Mouse (Mus musculus) hindbrain, embryonic 14.5 days (tissue): ENCODE measurements at regions not wholly inside any gene's neighbourhood (a gene's known extent, or its start where the extent isn't known, plus 50 kb on each side); places are given as distances from the start of the nearest gene placed in this dataset.
A peak's percentile ranks its signal among the peaks of the same experiment; 100 is the strongest.

ENCODE experiments used
- ATAC-seq: fragments of 200-750 bp; cut with Nextera tagmentation; 2 replicates; pipeline ENCODE4 v1.8.0; 2017; ENCODE audit warnings: moderate number of reproducible peaks, mild to moderate bottlenecking, moderate TSS enrichment, moderate library complexity; ENCODE audit not compliant: low FRiP score
- DNase-seq: peaks from one replicate; pipeline ENCODE4 v3.0.0-alpha.2; 2015; ENCODE audit warnings: low spot score
- H3K27ac ChIP-seq: fragments of 300-500 bp; sonication (generic); 2 replicates; pipeline ENCODE4 v1.5.1; 2014; ENCODE audit warnings: mild to moderate bottlenecking, moderate library complexity
- H3K27me3 ChIP-seq: fragments of 300-500 bp; sonication (generic); 2 replicates; pipeline ENCODE4 v1.6.1; 2014; ENCODE audit warnings: mild to moderate bottlenecking, low read length, mixed read lengths; ENCODE audit not compliant: control insufficient read depth, insufficient read depth
- H3K36me3 ChIP-seq: fragments of 300-500 bp; sonication (generic); replicated peaks from 2 replicates; pipeline ENCODE4 v1.6.1; 2014; ENCODE audit not compliant: control insufficient read depth, insufficient read depth
- H3K4me1 ChIP-seq: fragments of 300-500 bp; sonication (generic); replicated peaks from 2 replicates; pipeline ENCODE4 v1.6.1; 2014; ENCODE audit warnings: antibody characterized with exemption, low read length, mixed read lengths; ENCODE audit not compliant: control insufficient read depth, insufficient read depth
- H3K4me2 ChIP-seq: fragments of 300-500 bp; sonication (generic); replicated peaks from 2 replicates; pipeline ENCODE4 v1.6.1; 2014; ENCODE audit warnings: mild to moderate bottlenecking, moderate library complexity
- H3K4me3 ChIP-seq: fragments of 300-500 bp; sonication (generic); replicated peaks from 2 replicates; pipeline ENCODE4 v1.5.1; 2014; ENCODE audit warnings: mild to moderate bottlenecking, low read length
- H3K9ac ChIP-seq: fragments of 300-500 bp; sonication (generic); 2 replicates; pipeline ENCODE4 v1.6.1; 2014
- H3K9me3 ChIP-seq: fragments of 300-500 bp; sonication (generic); 2 replicates; pipeline ENCODE4 v1.6.1; 2016; ENCODE audit warnings: low read length; ENCODE audit not compliant: control insufficient read depth
- WGBS: fragments of 180-500 bp; shearing (Covaris S2); extraction: QIAGEN DNeasy Blood & Tissue Kit; methylation state at CpG from one replicate; pipeline ENCODE4 v1.1.7; 2014; 5-methylcytosine and 5-hydroxymethylcytosine counted together

GRCm38 (mm10) chr7:70591361-70592256 is 225.1 kb upstream of the Nr2f2 start:
- no peak overlapping the region for H3K4me3 ChIP-seq
- H3K36me3 ChIP-seq, result no peaks in the 10 kb centered on the region
- no peaks in the 10 kb centered on the region for H3K27me3 ChIP-seq
- H3K9ac ChIP-seq, result no peak overlapping the region
- ATAC-seq (no peak), DNase-seq (no peak)
- WGBS, result 21% methylated on average over 13 of the region's 13 CpGs
- H3K4me1 ChIP-seq, result no peaks in the 10 kb centered on the region
- H3K27ac ChIP-seq, result no peak overlapping the region
- H3K9me3 ChIP-seq, result no peaks in the 10 kb centered on the region
- H3K4me2 ChIP-seq, result no peak overlapping the region

GRCm38 (mm10) chr7:70589713-70590112 is 223.2 kb upstream of the Nr2f2 start:
- ATAC-seq (no peak), DNase-seq (no peak)
- no peaks in the 10 kb centered on the region for H3K36me3 ChIP-seq
- no peaks in the 10 kb centered on the region; the same call in 1 of the 2 replicates for H3K27me3 ChIP-seq
- H3K4me1 ChIP-seq, result no peaks in the 10 kb centered on the region
- H3K9me3 ChIP-seq, result no peaks in the 10 kb centered on the region
- no peak overlapping the region for H3K4me2 ChIP-seq
- H3K4me3 ChIP-seq, result no peak overlapping the region
- WGBS, result 58% methylated on average over 5 of the region's 5 CpGs
- no peak overlapping the region for H3K9ac ChIP-seq
- no peak overlapping the region for H3K27ac ChIP-seq

GRCm38 (mm10) chr7:70588061-70588460 is 221.5 kb upstream of the Nr2f2 start:
- Histone ChIP-seq H3K4me1 (no peaks in the 10 kb centered on the region), H3K4me3 (no peak overlapping the region), H3K36me3 (no peaks in the 10 kb centered on the region), H3K27me3 (no peaks in the 10 kb centered on the region; the same call in 1 of the 2 replicates), H3K27ac (no peak overlapping the region), H3K4me2 (no peak overlapping the region), H3K9ac (no peak overlapping the region), H3K9me3 (no peaks in the 10 kb centered on the region)
- DNase-seq, result no peak
- ATAC-seq, result no peak
- 96% methylated on average over 1 of the region's 1 CpGs for WGBS

GRCm38 (mm10) chr7:70584480-70584879 is 217.9 kb upstream of the Nr2f2 start:
- Histone ChIP-seq H3K4me1 (no peaks in the 10 kb centered on the region), H3K36me3 (no peaks in the 10 kb centered on the region), H3K27ac (no peak overlapping the region), H3K27me3 (no peaks in the 10 kb centered on the region; the same call in 1 of the 2 replicates), H3K4me2 (no peak overlapping the region), H3K4me3 (no peak overlapping the region), H3K9ac (no peak overlapping the region), H3K9me3 (no peaks in the 10 kb centered on the region)
- 76% methylated on average over 13 of the region's 13 CpGs for WGBS
- DNase-seq, result no peak
- ATAC-seq, result no peak

- H3K4me2 ChIP-seq, result no peak overlapping the region
- 40% methylated on average over 15 of the region's 15 CpGs for WGBS
- DNase-seq, result peak; percentile 41
These were observed 209.8 kb upstream of the Nr2f2 start for GRCm38 (mm10) chr7:70576112-70576910.

GRCm38 (mm10) chr7:70575614-70576013 is 209.1 kb upstream of the Nr2f2 start:
- Histone ChIP-seq H3K9ac (no peak overlapping the region), H3K4me1 (0 out of 2 replicates have a peak, but pooled peaks cover 3% of the 10 kb centered on the region), H3K4me2 (no peak overlapping the region), H3K9me3 (no peaks in the 10 kb centered on the region), H3K27ac (no peak overlapping the region), H3K27me3 (no peaks in the 10 kb centered on the region), H3K36me3 (no peaks in the 10 kb centered on the region), H3K4me3 (no peak overlapping the region)
- DNase-seq, result no peak
- 80% methylated on average over 2 of the region's 2 CpGs for WGBS
- no peak for ATAC-seq

More at GRCm38 (mm10) chr7:70576112-70576910, 209.8 kb upstream of the Nr2f2 start:
- Histone ChIP-seq H3K9me3 (no peaks in the 10 kb centered on the region), H3K27ac (no peak overlapping the region), H3K9ac (no peak overlapping the region), H3K4me3 (no peak overlapping the region), H3K4me1 (0 out of 2 replicates have a peak, but pooled peaks cover 3% of the 10 kb centered on the region), H3K36me3 (no peaks in the 10 kb centered on the region), H3K27me3 (no peaks in the 10 kb centered on the region)
- no peak for ATAC-seq

GRCm38 (mm10) chr7:70574194-70574593 is 207.7 kb upstream of the Nr2f2 start:
- H3K4me3 ChIP-seq, result no peak overlapping the region
- ATAC-seq (no peak), DNase-seq (no peak)
- no peaks in the 10 kb centered on the region for H3K27me3 ChIP-seq
- H3K4me2 ChIP-seq, result no peak overlapping the region
- WGBS, result 82% methylated on average over 6 of the region's 6 CpGs
- H3K36me3 ChIP-seq, result no peaks in the 10 kb centered on the region
- H3K9me3 ChIP-seq, result no peaks in the 10 kb centered on the region
- no peak overlapping the region for H3K9ac ChIP-seq
- H3K27ac ChIP-seq, result no peak overlapping the region
- H3K4me1 ChIP-seq, result 0 out of 2 replicates have a peak, but pooled peaks cover 3% of the 10 kb centered on the region

- 77% methylated on average over 1 of the region's 1 CpGs for WGBS
- DNase-seq (no peak), ATAC-seq (no peak)
- Histone ChIP-seq H3K27ac (no peak overlapping the region), H3K4me3 (no peak overlapping the region), H3K27me3 (no peaks in the 10 kb centered on the region), H3K36me3 (no peaks in the 10 kb centered on the region), H3K4me2 (no peak overlapping the region), H3K9me3 (no peaks in the 10 kb centered on the region), H3K9ac (no peak overlapping the region), H3K4me1 (no peaks in the 10 kb centered on the region)
These were observed 198.5 kb upstream of the Nr2f2 start for GRCm38 (mm10) chr7:70565034-70565433.

DNA sequence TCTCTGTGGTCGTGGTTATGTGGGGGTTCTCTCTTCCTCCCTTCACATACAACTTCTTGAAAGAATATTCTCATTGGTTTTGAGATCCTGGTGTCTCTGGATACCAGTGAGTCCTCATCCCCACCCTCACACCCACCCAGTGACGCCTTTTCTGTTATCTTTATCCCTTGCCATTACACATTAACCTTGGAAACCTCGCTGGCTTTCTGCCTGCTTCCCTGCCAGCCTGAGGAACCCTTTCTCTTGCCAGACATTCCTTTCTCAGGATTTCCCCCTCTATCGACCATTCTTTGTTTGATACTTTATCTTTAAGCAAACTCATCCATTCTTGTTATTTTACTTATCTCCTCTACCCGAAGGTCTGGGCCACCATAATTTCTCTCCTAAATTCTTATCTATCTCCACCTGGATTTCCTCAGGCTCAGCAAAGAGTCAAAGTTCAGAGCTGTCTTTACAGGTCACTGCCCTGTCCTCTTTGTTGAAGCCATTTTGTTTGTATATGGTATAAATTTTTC is 182.5 kb upstream of the Nr2f2 start:
- H3K9ac ChIP-seq, result no peak overlapping the region
- H3K9me3 ChIP-seq, result no peaks in the 10 kb centered on the region
- no peak overlapping the region for H3K4me2 ChIP-seq
- no peak overlapping the region for H3K4me3 ChIP-seq
- no peaks in the 10 kb centered on the region for H3K4me1 ChIP-seq
- no peaks in the 10 kb centered on the region for H3K27me3 ChIP-seq
- ATAC-seq (no peak), DNase-seq (no peak)
- no peak overlapping the region for H3K27ac ChIP-seq
- no peaks in the 10 kb centered on the region for H3K36me3 ChIP-seq
- 65% methylated on average over 5 of the region's 5 CpGs for WGBS
